10 mouse cellular contexts compared by ENCODE assay signal in the genomic region with DNA sequence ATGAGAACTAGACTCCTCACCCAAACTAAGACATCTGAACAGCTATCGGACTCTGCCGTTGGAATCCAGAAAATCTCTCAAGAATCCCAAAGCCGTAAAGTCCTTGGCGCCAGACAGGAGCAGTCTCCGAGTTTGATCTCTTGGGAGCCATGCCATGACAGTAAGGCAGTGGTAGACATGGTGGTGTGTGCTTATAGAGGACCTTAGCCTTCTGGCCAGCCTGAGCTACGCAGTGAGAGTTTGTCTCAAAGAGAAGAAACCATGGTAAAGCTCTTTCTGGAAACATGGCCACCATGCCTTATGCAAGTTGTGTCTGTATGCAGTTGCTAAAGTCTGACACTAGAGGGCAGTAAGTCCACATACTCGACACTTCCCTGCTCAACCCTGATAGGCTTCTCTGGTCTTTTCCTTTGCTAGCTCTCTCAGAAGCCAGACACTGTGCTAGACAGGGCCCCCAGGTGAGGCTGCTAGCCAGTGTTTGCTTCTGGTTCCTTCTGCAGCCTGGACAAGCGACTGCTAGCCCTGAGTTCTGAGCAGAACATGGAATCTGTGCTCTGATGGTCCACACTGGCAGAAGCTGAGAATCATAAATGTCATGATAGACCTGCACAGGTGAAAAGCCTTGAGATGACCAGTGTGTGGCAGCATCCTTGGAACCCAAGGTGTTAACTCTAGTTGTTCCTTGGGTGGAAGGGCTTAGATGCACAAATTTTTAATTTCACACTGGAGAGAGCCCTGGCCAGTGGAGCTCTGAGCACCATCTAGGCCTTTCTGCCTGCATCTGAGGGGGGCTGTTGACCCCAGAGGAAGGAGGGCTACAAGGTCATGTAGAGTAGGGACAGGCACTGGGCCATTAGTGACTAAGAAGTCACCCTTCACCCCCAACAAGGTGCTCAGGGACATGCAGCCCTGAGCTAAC. TPM values are rescaled to one million over a fixed set of nuclear protein-coding genes. Genes with fewer than 3 reads are reported as not detected.
DNase-seq lines count a peak whose midpoint lies in the region; ATAC-seq and TF ChIP-seq lines count a peak whose summit lies in the region.
"Not testable (repeated sequence)": the region's sequence is repeated elsewhere in the genome, so short reads cannot be mapped to it uniquely, and the experiment has no call there.
"Had no signal": no experiment of that assay in that cellular context is flagged by ENCODE, and none has a peak within 500 bp of the region (broad histone marks: within the 10 kb centered on the region; RNA-seq: fewer than 3 reads in every experiment).

No protein-coding gene starts in this region.

- H3K4me3 ChIP-seq in gastrocnemius, adult 2 months: peak overlapping the region; percentile 36
- not testable (repeated sequence) for H3K4me3 ChIP-seq in hindbrain, embryonic 14.5 days (replicated peaks; ENCODE audit: low read length); liver, embryonic 11.5 days (ENCODE audit: low read depth, low read length); midbrain, embryonic 15.5 days; thymus, adult 2 months (ENCODE audit: control insufficient read depth, insufficient read depth, low read length)

- peak; percentile 78 for ATAC-seq in Patski
- ATAC-seq in common myeloid progenitor, adult 5-6 weeks (replicated peaks; ENCODE audit: low read depth, poor library complexity, severe bottlenecking): peak; percentile 95
- ATAC-seq in hindbrain, embryonic 14.5 days (ENCODE audit: low FRiP score): peak; percentile 86
- ATAC-seq in liver, embryonic 11.5 days (replicated peaks; ENCODE audit: low FRiP score): peak; percentile 60
- peak; percentile 95 for ATAC-seq in midbrain, embryonic 15.5 days (replicated peaks)

- not testable (repeated sequence) for H3K27me3 ChIP-seq in Patski; hindbrain, embryonic 14.5 days (ENCODE audit: control insufficient read depth, insufficient read depth, low read length); liver, embryonic 11.5 days (replicated peaks; ENCODE audit: control insufficient read depth, insufficient read depth, low read length); midbrain, embryonic 15.5 days (replicated peaks); thymus, adult 2 months (ENCODE audit: control insufficient read depth, insufficient read depth, low read length)

- not testable (repeated sequence) for H3K36me3 ChIP-seq in hindbrain, embryonic 14.5 days (replicated peaks; ENCODE audit: control insufficient read depth, insufficient read depth); liver, embryonic 11.5 days (ENCODE audit: control insufficient read depth, insufficient read depth, low read length); midbrain, embryonic 15.5 days (replicated peaks); thymus, adult 2 months (ENCODE audit: control insufficient read depth, insufficient read depth, low read length)

- TF ChIP-seq CTCF in Patski (IDR thresholded peaks at IDR 0.05): peak; percentile 71
- TF ChIP-seq CTCF in gastrocnemius, adult 2 months (IDR thresholded peaks at IDR 0.05): peak; percentile 61
- not testable (repeated sequence) for TF ChIP-seq CTCF in thymus, adult 2 months (IDR thresholded peaks at IDR 0.05; ENCODE audit: borderline replicate concordance, control insufficient read depth, extremely low read depth, insufficient read depth, low read length, poor library complexity)

- 63% methylated on average over 8 of the region's 8 CpGs for WGBS in hindbrain, embryonic 14.5 days
- WGBS in liver, embryonic 11.5 days: 54% methylated on average over 8 of the region's 8 CpGs
- WGBS in midbrain, embryonic 15.5 days: 65% methylated on average over 8 of the region's 8 CpGs
- 61% methylated on average over 8 of the region's 8 CpGs for WGBS in thymus, adult 2 months

- not testable (repeated sequence) for H3K4me1 ChIP-seq in hindbrain, embryonic 14.5 days (replicated peaks; ENCODE audit: control insufficient read depth, insufficient read depth, low read length); liver, embryonic 11.5 days (replicated peaks; ENCODE audit: control insufficient read depth, insufficient read depth, low read length); midbrain, embryonic 15.5 days; thymus, adult 2 months (replicated peaks; ENCODE audit: control insufficient read depth, insufficient read depth, low read length)

- in situ Hi-C loops in Patski (cut with MboI; ENCODE audit: low pct_unique_long_range_greater_than_20kb): not testable (repeated sequence)

- H3K9me3 ChIP-seq in hindbrain, embryonic 14.5 days (ENCODE audit: control insufficient read depth, low read length); liver, embryonic 11.5 days (ENCODE audit: control insufficient read depth, low read length); midbrain, embryonic 15.5 days: not testable (repeated sequence)

- intact Hi-C loops in gastrocnemius, adult 2 months (cut with DNase I): not testable (repeated sequence)

- not testable (repeated sequence) for TF ChIP-seq POLR2A in thymus, adult 2 months (IDR thresholded peaks at IDR 0.05; ENCODE audit: control insufficient read depth, extremely low read depth, insufficient read depth, low read length, poor library complexity)

- not testable (repeated sequence) for H3K27ac ChIP-seq in gastrocnemius, adult 2 months; hindbrain, embryonic 14.5 days; liver, embryonic 11.5 days (ENCODE audit: low read depth, low read length); midbrain, embryonic 15.5 days; thymus, adult 2 months (ENCODE audit: control insufficient read depth, insufficient read depth, low read length)

- H3K9ac ChIP-seq in hindbrain, embryonic 14.5 days; liver, embryonic 11.5 days (ENCODE audit: low read depth, low read length); midbrain, embryonic 15.5 days: not testable (repeated sequence)

- CTCF ChIA-PET in Patski (lab: Charles Lee): not testable (repeated sequence)

- not testable (repeated sequence) for H3K4me2 ChIP-seq in hindbrain, embryonic 14.5 days (replicated peaks); liver, embryonic 11.5 days; midbrain, embryonic 15.5 days

- DNase-seq in Patski (ENCODE audit: low read depth, low spot score); gastrocnemius, adult 2 months; hindbrain, embryonic 14.5 days (ENCODE audit: low spot score); liver, embryonic 11.5 days (ENCODE audit: low spot score): not testable (repeated sequence)
- DNase-seq in layer of hippocampus, adult 11-12 months (ENCODE audit: low spot score): peak; percentile 82
- peak; percentile 21 for DNase-seq in thymus, adult 2 months

- POLR2A ChIA-PET in Patski (lab: Charles Lee): not testable (repeated sequence)

RNA-seq across cellular contexts. Expression of a gene that starts 17.9 kb away (rescaled TPM):
- polyA plus RNA-seq in Patski (2021): 0.03 TPM
- total RNA-seq in common myeloid progenitor, adult 5-6 weeks (2017): not detected in 2 replicates
- not detected for total RNA-seq in gastrocnemius, adult 2 months (2021)
- polyA plus RNA-seq in hindbrain, embryonic 14.5 days (2014; fragmentation: Nextera tagmentation; extraction: Ambion mirVana): not detected in 2 replicates
- polyA plus RNA-seq in liver, embryonic 11.5 days (2014; fragmentation: Nextera tagmentation; extraction: Ambion mirVana): not detected in 2 replicates
- polyA plus RNA-seq in midbrain, embryonic 15.5 days (2015; fragmentation: Nextera tagmentation; extraction: Ambion mirVana): 0.13 TPM in 1 of 2 replicates, not detected in the other
- polyA plus RNA-seq in thymus, adult 2 months (2012; rRNA removed): not detected in 2 replicates
- total RNA-seq: gastrocnemius, postnatal 10 days; liver, adult 2 months had no signal
- polyA plus RNA-seq: liver, adult 2 months had no signal

RNA-seq across cellular contexts. Expression of a gene that starts 46.0 kb away (rescaled TPM):
- polyA plus RNA-seq in Patski (2021): 0.19 TPM
- total RNA-seq in common myeloid progenitor, adult 5-6 weeks (2017): not detected in 2 replicates
- under 1 TPM in 1 of 2 experiments, not detected in 1; 0.20 TPM for total RNA-seq in gastrocnemius, adult 2 months (2021)
- not detected in 2 replicates for polyA plus RNA-seq in hindbrain, embryonic 14.5 days (2014; fragmentation: Nextera tagmentation; extraction: Ambion mirVana)
- polyA plus RNA-seq in liver, embryonic 11.5 days (2014; fragmentation: Nextera tagmentation; extraction: Ambion mirVana): not detected in 2 replicates
- polyA plus RNA-seq in midbrain, embryonic 15.5 days (2015; fragmentation: Nextera tagmentation; extraction: Ambion mirVana): 0.13 TPM in 1 of 2 replicates, not detected in the other
- not detected in 2 replicates for polyA plus RNA-seq in thymus, adult 2 months (2012; rRNA removed)
- total RNA-seq: gastrocnemius, postnatal 10 days; liver, adult 2 months had no signal
